Mouse (Mus musculus) gastrocnemius, adult 2 months (tissue): ENCODE results near the gene Gm13889. TPM values are rescaled to one million over a fixed set of nuclear protein-coding genes. Genes with fewer than 3 reads are reported as not detected.

ENCODE experiments used
- DNase-seq: peaks from one replicate; pipeline ENCODE4 v3.0.0; 2022
- H3K27ac ChIP-seq: fragments of 200-600 bp; 2 replicates; pipeline ENCODE4 v1.8.1; 2022; ENCODE audit warnings: mild to moderate bottlenecking
- H3K4me3 ChIP-seq: fragments of 200-600 bp; 2 replicates; pipeline ENCODE4 v1.8.1; 2022; ENCODE audit warnings: mild to moderate bottlenecking, moderate library complexity
- CTCF ChIP-seq: fragments of 200-600 bp; IDR thresholded peaks from 2 replicates; pipeline ENCODE4 v1.8.1; 2022; ENCODE audit warnings: antibody characterized with exemption, mild to moderate bottlenecking, moderate library complexity
- intact Hi-C: fragments of 180-260 bp; cut with DNase I; formaldehyde crosslinking; loops from one replicate; pipeline ENCODE4 v1.15.1; 2025
- total RNA-seq, 2 experiments: library from RNA; stranded (reverse); gene quantifications; 2 replicates each; pipeline ENCODE4 v1.2.3; 2021

The Gm13889 gene
- total RNA-seq, 2 experiments from 2014 or later = 4.1 to 6.1 TPM

GRCm38 (mm10) chr2:93907519-93908294, 49.3 kb downstream of the Gm13889 start:
- Histone ChIP-seq H3K4me3 (no peak overlapping the region), H3K27ac (peak overlapping the region; percentile 85)
- no peak for TF ChIP-seq CTCF
- intact Hi-C loops = no loop called here
- peak; percentile 45 for DNase-seq

- peak overlapping the region; percentile 85 for H3K27ac ChIP-seq
- TF ChIP-seq CTCF = no peak
- intact Hi-C loops = no loop called here
- H3K4me3 ChIP-seq = no peak overlapping the region
- DNase-seq = peak; percentile 88
These were observed 50.7 kb downstream of the Gm13889 start for GRCm38 (mm10) chr2:93906316-93906715.

Other genes with a start within 250 kb of the Gm13889 start
- 10 to 100 TPM; 39.6 to 41.5 TPM for gene Ext2, start 134.6 kb downstream of the Gm13889 start, total RNA-seq
- 1 to 10 TPM; 1.7 to 2.2 TPM for gene Accs, start 107.3 kb downstream of the Gm13889 start, total RNA-seq
- not detected for gene Accsl, start 88.0 kb downstream of the Gm13889 start, total RNA-seq
- gene Gm27027, start 39.2 kb upstream of the Gm13889 start, total RNA-seq = not detected
- gene Alkbh3, start 53.6 kb upstream of the Gm13889 start, total RNA-seq = 10 to 100 TPM; 54.8 to 55.7 TPM
- gene Hsd17b12, start 200.8 kb upstream of the Gm13889 start, total RNA-seq = 1 to 10 TPM; 5.1 to 8.2 TPM